Mouse (Mus musculus): ENCODE results near the gene Clic4. TPM values are rescaled to one million over a fixed set of nuclear protein-coding genes. Genes with fewer than 3 reads are reported as not detected.

Gene Clic4
- polyA plus RNA-seq, 1 experiment from 2014 or later: 107 TPM

DNA sequence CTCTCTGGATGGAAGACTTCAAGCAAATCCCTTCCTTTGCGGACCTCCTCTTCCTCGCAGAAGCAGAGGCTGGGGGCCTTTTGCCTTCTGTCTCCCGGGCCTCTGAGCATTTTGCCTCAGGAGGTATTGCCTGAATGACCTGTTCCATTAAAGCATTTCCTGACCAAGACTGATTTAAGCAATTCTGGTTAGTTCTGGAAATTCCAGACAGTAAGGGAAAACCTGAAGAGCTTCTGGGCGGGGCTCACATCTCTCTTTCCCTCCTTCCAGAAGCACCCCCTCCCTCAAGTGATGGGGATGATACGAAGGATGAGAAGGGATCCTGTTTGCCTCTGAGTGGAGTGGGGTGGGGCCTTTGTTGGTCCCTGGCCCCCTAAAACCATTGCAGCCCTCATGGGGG, 37.1 kb upstream of the Clic4 start:
- H3K27me3 ChIP-seq (replicated peaks; ENCODE audit: control insufficient read depth, insufficient read depth, low read length): no peaks in the 10 kb centered on the region
- H3K4me1 ChIP-seq (replicated peaks; ENCODE audit: control insufficient read depth, insufficient read depth, low read length): peaks cover 11% of the 10 kb centered on the region
- ATAC-seq (replicated peaks; ENCODE audit: low FRiP score, low TSS enrichment, low read depth) (no peak), DNase-seq (ENCODE audit: low spot score) (no peak)
- H3K9me3 ChIP-seq (ENCODE audit: control insufficient read depth, low read length): no peaks in the 10 kb centered on the region
- H3K9ac ChIP-seq (ENCODE audit: low read length): no peak overlapping the region
- 52% methylated on average over 5 of the region's 5 CpGs for WGBS
- H3K4me2 ChIP-seq (ENCODE audit: low read length): no peak overlapping the region
- H3K27ac ChIP-seq (ENCODE audit: low read depth): no peak overlapping the region
- H3K36me3 ChIP-seq (ENCODE audit: control insufficient read depth, insufficient read depth, low read length): no peaks in the 10 kb centered on the region
- H3K4me3 ChIP-seq (ENCODE audit: low read depth, low read length): no peak overlapping the region

GRCm38 (mm10) chr4:135309112-135309659, 36.6 kb upstream of the Clic4 start:
- no peak overlapping the region for H3K4me2 ChIP-seq (ENCODE audit: low read length)
- H3K4me1 ChIP-seq (replicated peaks; ENCODE audit: control insufficient read depth, insufficient read depth, low read length): peaks cover 11% of the 10 kb centered on the region
- H3K27me3 ChIP-seq (replicated peaks; ENCODE audit: control insufficient read depth, insufficient read depth, low read length): no peaks in the 10 kb centered on the region
- WGBS: 49% methylated on average over 9 of the region's 9 CpGs
- no peak overlapping the region for H3K27ac ChIP-seq (ENCODE audit: low read depth)
- no peak overlapping the region for H3K4me3 ChIP-seq (ENCODE audit: low read depth, low read length)
- no peak overlapping the region for H3K9ac ChIP-seq (ENCODE audit: low read length)
- H3K36me3 ChIP-seq (ENCODE audit: control insufficient read depth, insufficient read depth, low read length): no peaks in the 10 kb centered on the region
- ATAC-seq (replicated peaks; ENCODE audit: low FRiP score, low TSS enrichment, low read depth) (no peak), DNase-seq (ENCODE audit: low spot score) (no peak)
- no peaks in the 10 kb centered on the region for H3K9me3 ChIP-seq (ENCODE audit: control insufficient read depth, low read length)

- no peak for ATAC-seq (replicated peaks; ENCODE audit: low FRiP score, low TSS enrichment, low read depth)
- Histone ChIP-seq H3K27me3 (replicated peaks; ENCODE audit: control insufficient read depth, insufficient read depth, low read length) (no peaks in the 10 kb centered on the region), H3K4me1 (replicated peaks; ENCODE audit: control insufficient read depth, insufficient read depth, low read length) (no peaks in the 10 kb centered on the region), H3K36me3 (ENCODE audit: control insufficient read depth, insufficient read depth, low read length) (no peaks in the 10 kb centered on the region), H3K4me2 (ENCODE audit: low read length) (no peak overlapping the region), H3K27ac (ENCODE audit: low read depth) (no peak overlapping the region), H3K4me3 (ENCODE audit: low read depth, low read length) (no peak overlapping the region), H3K9ac (ENCODE audit: low read length) (no peak overlapping the region), H3K9me3 (ENCODE audit: control insufficient read depth, low read length) (no peaks in the 10 kb centered on the region)
- 45% methylated on average over 17 of the region's 17 CpGs for WGBS
- DNase-seq (ENCODE audit: low spot score): no peak
Observed at GRCm38 (mm10) chr4:135306971-135307632, 34.5 kb upstream of the Clic4 start.

GRCm38 (mm10) chr4:135306533-135306932, 33.9 kb upstream of the Clic4 start:
- Histone ChIP-seq H3K4me2 (ENCODE audit: low read length) (no peak overlapping the region), H3K9ac (ENCODE audit: low read length) (no peak overlapping the region), H3K4me3 (ENCODE audit: low read depth, low read length) (no peak overlapping the region), H3K27ac (ENCODE audit: low read depth) (no peak overlapping the region), H3K36me3 (ENCODE audit: control insufficient read depth, insufficient read depth, low read length) (no peaks in the 10 kb centered on the region), H3K4me1 (replicated peaks; ENCODE audit: control insufficient read depth, insufficient read depth, low read length) (no peaks in the 10 kb centered on the region), H3K27me3 (replicated peaks; ENCODE audit: control insufficient read depth, insufficient read depth, low read length) (no peaks in the 10 kb centered on the region), H3K9me3 (ENCODE audit: control insufficient read depth, low read length) (no peaks in the 10 kb centered on the region)
- 69% methylated on average over 4 of the region's 4 CpGs for WGBS
- ATAC-seq (replicated peaks; ENCODE audit: low FRiP score, low TSS enrichment, low read depth): no peak
- no peak for DNase-seq (ENCODE audit: low spot score)

GRCm38 (mm10) chr4:135302261-135302660, 29.6 kb upstream of the Clic4 start:
- Histone ChIP-seq H3K27me3 (replicated peaks; ENCODE audit: control insufficient read depth, insufficient read depth, low read length) (no peaks in the 10 kb centered on the region), H3K4me3 (ENCODE audit: low read depth, low read length) (no peak overlapping the region), H3K36me3 (ENCODE audit: control insufficient read depth, insufficient read depth, low read length) (no peaks in the 10 kb centered on the region), H3K4me2 (ENCODE audit: low read length) (no peak overlapping the region), H3K27ac (ENCODE audit: low read depth) (no peak overlapping the region), H3K9ac (ENCODE audit: low read length) (no peak overlapping the region), H3K9me3 (ENCODE audit: control insufficient read depth, low read length) (no peaks in the 10 kb centered on the region), H3K4me1 (replicated peaks; ENCODE audit: control insufficient read depth, insufficient read depth, low read length) (no peaks in the 10 kb centered on the region)
- 83% methylated on average over 10 of the region's 10 CpGs for WGBS
- DNase-seq (ENCODE audit: low spot score) (no peak), ATAC-seq (replicated peaks; ENCODE audit: low FRiP score, low TSS enrichment, low read depth) (no peak)

- Histone ChIP-seq H3K9ac (ENCODE audit: low read length) (no peak overlapping the region), H3K27me3 (replicated peaks; ENCODE audit: control insufficient read depth, insufficient read depth, low read length) (no peaks in the 10 kb centered on the region), H3K36me3 (ENCODE audit: control insufficient read depth, insufficient read depth, low read length) (no peaks in the 10 kb centered on the region), H3K4me1 (replicated peaks; ENCODE audit: control insufficient read depth, insufficient read depth, low read length) (no peaks in the 10 kb centered on the region), H3K27ac (ENCODE audit: low read depth) (no peak overlapping the region), H3K9me3 (ENCODE audit: control insufficient read depth, low read length) (no peaks in the 10 kb centered on the region), H3K4me3 (ENCODE audit: low read depth, low read length) (no peak overlapping the region), H3K4me2 (ENCODE audit: low read length) (no peak overlapping the region)
- ATAC-seq (replicated peaks; ENCODE audit: low FRiP score, low TSS enrichment, low read depth) (no peak), DNase-seq (ENCODE audit: low spot score) (no peak)
- WGBS: 67% methylated on average over 3 of the region's 3 CpGs
Observed at GRCm38 (mm10) chr4:135301166-135301565, 28.6 kb upstream of the Clic4 start.

DNA sequence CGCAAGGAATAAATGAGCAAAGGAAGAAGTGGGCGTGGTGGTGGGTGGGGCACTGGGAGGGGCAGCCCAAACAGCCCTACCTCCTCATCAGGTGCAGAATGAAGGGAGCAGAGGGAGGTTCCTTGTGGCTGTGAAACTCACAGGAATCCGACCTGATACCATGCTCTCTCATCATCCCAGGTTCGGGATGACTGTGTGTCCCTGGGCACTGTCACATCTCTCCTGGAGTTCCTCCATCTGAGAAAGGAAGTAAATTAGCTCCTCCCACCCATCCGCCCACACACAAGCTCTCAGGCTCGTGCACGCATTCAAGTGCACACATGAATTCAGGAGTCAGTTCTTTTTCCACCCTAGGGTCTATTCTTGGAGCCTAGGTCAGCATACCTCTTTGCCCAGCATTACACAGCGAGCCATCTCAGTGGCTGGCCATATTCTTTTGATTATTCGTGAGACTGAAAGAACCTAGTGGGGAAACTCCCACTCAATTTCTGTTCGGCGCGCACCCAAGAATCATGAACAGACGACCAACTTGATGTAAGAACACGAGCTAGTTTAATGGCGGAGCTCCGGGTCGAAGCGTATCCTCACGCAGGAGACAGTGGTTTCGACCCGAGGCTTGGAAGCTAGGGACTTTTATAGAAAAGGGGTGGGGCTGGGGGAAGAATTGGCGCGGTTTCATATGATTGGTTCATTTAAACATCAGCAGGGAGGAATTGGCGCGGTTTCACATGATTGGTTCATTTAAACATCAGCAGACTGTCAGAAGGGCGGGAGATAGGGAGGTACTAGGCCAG, 27.8 kb upstream of the Clic4 start:
- Histone ChIP-seq H3K36me3 (ENCODE audit: control insufficient read depth, insufficient read depth, low read length) (no peaks in the 10 kb centered on the region), H3K27me3 (replicated peaks; ENCODE audit: control insufficient read depth, insufficient read depth, low read length) (no peaks in the 10 kb centered on the region), H3K4me2 (ENCODE audit: low read length) (no peak overlapping the region), H3K27ac (ENCODE audit: low read depth) (no peak overlapping the region), H3K9ac (ENCODE audit: low read length) (no peak overlapping the region), H3K4me1 (replicated peaks; ENCODE audit: control insufficient read depth, insufficient read depth, low read length) (no peaks in the 10 kb centered on the region), H3K9me3 (ENCODE audit: control insufficient read depth, low read length) (no peaks in the 10 kb centered on the region), H3K4me3 (ENCODE audit: low read depth, low read length) (no peak overlapping the region)
- no peak for DNase-seq (ENCODE audit: low spot score)
- 90% methylated on average over 26 of the region's 26 CpGs for WGBS
- ATAC-seq (replicated peaks; ENCODE audit: low FRiP score, low TSS enrichment, low read depth): no peak

- no peaks in the 10 kb centered on the region for H3K9me3 ChIP-seq (ENCODE audit: control insufficient read depth, low read length)
- no peak overlapping the region for H3K4me2 ChIP-seq (ENCODE audit: low read length)
- H3K27me3 ChIP-seq (replicated peaks; ENCODE audit: control insufficient read depth, insufficient read depth, low read length): no peaks in the 10 kb centered on the region
- ATAC-seq (replicated peaks; ENCODE audit: low FRiP score, low TSS enrichment, low read depth): no peak
- 83% methylated on average over 10 of the region's 10 CpGs for WGBS
- H3K4me3 ChIP-seq (ENCODE audit: low read depth, low read length): no peak overlapping the region
- no peak for DNase-seq (ENCODE audit: low spot score)
- no peak overlapping the region for H3K9ac ChIP-seq (ENCODE audit: low read length)
- no peaks in the 10 kb centered on the region for H3K4me1 ChIP-seq (replicated peaks; ENCODE audit: control insufficient read depth, insufficient read depth, low read length)
- H3K36me3 ChIP-seq (ENCODE audit: control insufficient read depth, insufficient read depth, low read length): no peaks in the 10 kb centered on the region
- no peak overlapping the region for H3K27ac ChIP-seq (ENCODE audit: low read depth)
Observed at GRCm38 (mm10) chr4:135298680-135299079, 26.1 kb upstream of the Clic4 start.
